Mouse (Mus musculus) gastrocnemius, adult 8-10 months (tissue): ENCODE measurements around the gene Spatc1l. TPM values are rescaled to one million over a fixed set of nuclear protein-coding genes. Genes with fewer than 3 reads are reported as not detected.

Source experiments
- DNase-seq, 2 experiments: peaks; one replicate each; pipeline ENCODE4 v3.0.0; 2022; ENCODE audit warnings: low spot score in 2 of 2
- total RNA-seq, 4 experiments: library from RNA; stranded (reverse); gene quantifications; 2 replicates each; pipeline ENCODE4 v1.2.4; 2022

The Spatc1l gene
- not detected for total RNA-seq

GRCm38 (mm10) chr10:76561972-76562371, at the start of gene Spatc1l:
TSS of gene Spatc1l (plus strand) at chr10:76562272.
- DNase-seq = no peak

GRCm38 (mm10) chr10:76512965-76513583, 49.0 kb upstream of the Spatc1l start:
- DNase-seq = peak; percentile 58 to 59

GRCm38 (mm10) chr10:76530922-76531321, 31.1 kb upstream of the Spatc1l start:
- no peak for DNase-seq

- peak; percentile 88 to 95 for DNase-seq
These were observed 30.7 kb upstream of the Spatc1l start, which contains the start of gene Lss for GRCm38 (mm10) chr10:76531375-76531774. TSS of gene Lss (plus strand) at chr10:76531588.

GRCm38 (mm10) chr10:76531828-76532227, 30.2 kb upstream of the Spatc1l start:
- DNase-seq = no peak

GRCm38 (mm10) chr10:76535526-76535925, 26.5 kb upstream of the Spatc1l start:
- DNase-seq = no peak

GRCm38 (mm10) chr10:76537619-76538018, 24.5 kb upstream of the Spatc1l start:
- no peak for DNase-seq

- DNase-seq = no peak
These were observed 20.6 kb upstream of the Spatc1l start for GRCm38 (mm10) chr10:76541336-76542085.

GRCm38 (mm10) chr10:76542636-76543375, 19.3 kb upstream of the Spatc1l start:
- DNase-seq = no peak

- DNase-seq = no peak
These were observed 15.5 kb upstream of the Spatc1l start for GRCm38 (mm10) chr10:76546566-76546965.

GRCm38 (mm10) chr10:76548218-76548617, 13.9 kb upstream of the Spatc1l start:
- no peak for DNase-seq

GRCm38 (mm10) chr10:76550458-76550857, 11.6 kb upstream of the Spatc1l start:
- DNase-seq = no peak

GRCm38 (mm10) chr10:76551556-76551955, 10.5 kb upstream of the Spatc1l start:
- DNase-seq = no peak

GRCm38 (mm10) chr10:76554061-76554460, 8.0 kb upstream of the Spatc1l start:
- no peak for DNase-seq

GRCm38 (mm10) chr10:76569996-76570685, 8.1 kb downstream of the Spatc1l start:
- DNase-seq = no peak

GRCm38 (mm10) chr10:76571070-76571469, 9.0 kb downstream of the Spatc1l start:
- no peak for DNase-seq

GRCm38 (mm10) chr10:76572151-76572550, 10.1 kb downstream of the Spatc1l start:
- DNase-seq = no peak

GRCm38 (mm10) chr10:76575374-76575773, 13.3 kb downstream of the Spatc1l start, which contains the start of gene Ftcd:
TSS of gene Ftcd (plus strand) at chr10:76575648.
- no peak for DNase-seq

GRCm38 (mm10) chr10:76576920-76577319, 14.8 kb downstream of the Spatc1l start:
- DNase-seq = no peak

- no peak for DNase-seq
These were observed 22.1 kb downstream of the Spatc1l start for GRCm38 (mm10) chr10:76584138-76584537.

GRCm38 (mm10) chr10:76586190-76586589, 24.1 kb downstream of the Spatc1l start:
- no peak for DNase-seq
